Mouse (Mus musculus): ENCODE measurements around the gene Zfhx3. TPM values are rescaled to one million over a fixed set of nuclear protein-coding genes. Genes with fewer than 3 reads are reported as not detected.

The Zfhx3 gene
- total and polyA plus RNA-seq, 3 experiments = 0.23 to 2.5 TPM; not detected in 1

DNA sequence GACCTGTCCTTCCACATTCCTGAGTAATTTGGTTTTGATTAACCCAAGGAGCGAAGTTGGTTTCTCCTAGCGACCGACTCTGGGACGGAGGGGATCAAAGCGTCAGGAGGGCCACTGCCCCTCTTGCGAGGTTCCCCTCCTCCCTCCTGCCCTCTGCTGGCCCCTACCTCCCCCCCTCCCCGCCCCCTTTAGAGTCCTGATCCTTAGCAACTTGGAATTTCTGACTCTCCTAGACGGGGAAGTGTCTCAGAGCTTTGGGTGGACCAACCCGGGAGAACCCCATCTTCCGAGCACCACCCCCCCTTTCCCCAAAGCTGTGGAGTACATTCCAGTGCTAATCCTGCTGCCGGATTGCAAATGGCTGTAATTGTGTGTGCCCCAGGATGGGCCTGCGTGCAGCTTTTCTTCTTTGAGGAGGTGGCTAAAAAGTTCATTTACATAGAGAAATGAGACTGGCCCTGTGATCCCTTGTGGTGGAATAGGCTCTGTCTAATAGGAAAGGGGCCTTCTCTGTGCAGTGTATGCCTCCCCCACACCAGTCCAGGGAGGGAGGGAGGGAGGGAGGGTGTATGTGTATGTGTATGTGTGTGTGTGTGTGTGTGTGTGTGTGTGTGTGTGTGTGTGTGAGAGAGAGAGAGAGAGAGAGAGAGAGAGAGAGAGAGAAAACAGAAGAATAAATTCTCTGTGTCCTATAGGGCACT is 784.2 kb downstream of the Zfhx3 start:
- Histone ChIP-seq H3K4me3 (ENCODE audit: control insufficient read depth in 1 of 2, insufficient read depth in 1 of 2, low read depth in 2 of 2, low read length in 2 of 2) (no peak overlapping the region), H3K36me3 (ENCODE audit: control insufficient read depth in 1 of 2, insufficient read depth in 2 of 2, low read length in 2 of 2) (peaks cover 0 to 32% of the 10 kb centered on the region in 2 experiments; a peak in 2 of 4 replicates), H3K9me3 (replicated peaks; ENCODE audit: insufficient read depth, low read length) (no peaks in the 10 kb centered on the region), H3K9ac (ENCODE audit: control insufficient read depth, low read depth, low read length, poor library complexity, severe bottlenecking) (no peak overlapping the region), H3K27ac (ENCODE audit: control insufficient read depth, low read depth, low read length) (no peak overlapping the region), H3K4me1 (ENCODE audit: control insufficient read depth in 1 of 2, insufficient read depth in 2 of 2, low read length in 2 of 2) (peaks cover 13 to 36% of the 10 kb centered on the region in 2 experiments), H3K79me2 (ENCODE audit: control insufficient read depth, insufficient read depth, low read length, poor library complexity) (no peaks in the 10 kb centered on the region), H3K27me3 (ENCODE audit: control insufficient read depth in 1 of 2, insufficient read depth in 2 of 2, low read length in 2 of 2) (no peaks in the 10 kb centered on the region)
- TF ChIP-seq GABPA (IDR thresholded peaks at IDR 0.05; ENCODE audit: low read depth, low read length) (no peak), MAZ (IDR thresholded peaks at IDR 0.05; ENCODE audit: low read depth, low read length) (no peak), CHD1 (IDR thresholded peaks at IDR 0.05; ENCODE audit: low read depth, low read length) (no peak)
- no peak for DNase-seq (ENCODE audit: low read depth, low spot score)

DNA sequence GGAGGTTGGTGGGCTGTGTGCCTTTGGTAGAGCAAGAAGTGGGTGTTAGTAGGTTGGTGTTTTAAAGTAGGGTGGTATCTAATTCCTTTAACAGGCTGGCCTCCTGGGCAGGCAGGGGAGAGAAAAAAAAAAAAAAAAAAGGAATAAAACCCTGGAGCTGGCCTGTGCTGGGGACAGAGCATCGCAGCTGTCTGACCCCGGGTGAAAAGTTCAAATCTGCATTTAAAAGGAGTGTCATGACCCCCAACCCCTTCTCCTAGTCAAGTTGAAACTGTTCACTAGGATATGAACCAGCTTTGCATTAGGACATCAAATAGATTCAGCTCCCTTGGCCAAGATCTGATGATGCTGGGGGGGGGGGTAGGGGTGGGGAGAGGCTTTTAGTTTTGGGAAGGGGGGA is 786.7 kb downstream of the Zfhx3 start:
- TF ChIP-seq SMC3 (IDR thresholded peaks at IDR 0.05; ENCODE audit: low read depth, low read length) (no peak), ZKSCAN1 (IDR thresholded peaks at IDR 0.05; ENCODE audit: low read depth, low read length) (no peak), USF2 (IDR thresholded peaks at IDR 0.05; ENCODE audit: borderline replicate concordance in 1 of 2, insufficient read depth in 1 of 2, low read depth in 1 of 2, low read length in 2 of 2) (no peak), GABPA (IDR thresholded peaks at IDR 0.05; ENCODE audit: low read depth, low read length) (no peak), TCF12 (IDR thresholded peaks at IDR 0.05; ENCODE audit: low read depth, low read length) (no peak), POLR2AphosphoS2 (IDR thresholded peaks at IDR 0.05; ENCODE audit: low read length) (no peak), NRF1 (IDR thresholded peaks at IDR 0.05; ENCODE audit: insufficient read depth, low read depth, low read length, poor library complexity, severe bottlenecking) (no peak), E2F4 (IDR thresholded peaks at IDR 0.05; ENCODE audit: borderline replicate concordance, low read depth, low read length) (no peak), KAT2A (conservative IDR thresholded peaks at IDR 0.05; ENCODE audit: low read depth, low read length) (no peak), POLR2A (IDR thresholded peaks at IDR 0.05; ENCODE audit: control insufficient read depth in 1 of 2, insufficient read depth in 1 of 2, low read depth in 1 of 2, low read length in 2 of 2, poor library complexity in 1 of 2) (no peak), MAX (IDR thresholded peaks at IDR 0.05; ENCODE audit: low read length) (no peak), MAZ (IDR thresholded peaks at IDR 0.05; ENCODE audit: low read depth, low read length) (no peak), ZNF384 (IDR thresholded peaks at IDR 0.05; ENCODE audit: low read depth, low read length) (no peak)
- no peaks in the 10 kb centered on the region for H3K9me3 ChIP-seq (replicated peaks; ENCODE audit: insufficient read depth, low read length)
- H3K36me3 ChIP-seq (ENCODE audit: control insufficient read depth in 1 of 2, insufficient read depth in 2 of 2, low read length in 2 of 2) = peaks cover 0 to 8% of the 10 kb centered on the region in 2 experiments; a peak in 2 of 4 replicates
- no peaks in the 10 kb centered on the region for H3K27me3 ChIP-seq (ENCODE audit: control insufficient read depth in 1 of 2, insufficient read depth in 2 of 2, low read length in 2 of 2)
- H3K4me3 ChIP-seq (ENCODE audit: control insufficient read depth in 1 of 2, insufficient read depth in 1 of 2, low read depth in 2 of 2, low read length in 2 of 2) = no peak overlapping the region
- H3K9ac ChIP-seq (ENCODE audit: control insufficient read depth, low read depth, low read length, poor library complexity, severe bottlenecking) = no peak overlapping the region
- no peak overlapping the region for H3K27ac ChIP-seq (ENCODE audit: control insufficient read depth, low read depth, low read length)
- DNase-seq (ENCODE audit: low read depth, low spot score) = no peak
- peaks cover 3 to 13% of the 10 kb centered on the region in 2 experiments; a peak in 3 of 4 replicates for H3K4me1 ChIP-seq (ENCODE audit: control insufficient read depth in 1 of 2, insufficient read depth in 2 of 2, low read length in 2 of 2)
- no peaks in the 10 kb centered on the region for H3K79me2 ChIP-seq (ENCODE audit: control insufficient read depth, insufficient read depth, low read length, poor library complexity)

Measured in MEL (cell line).